ENCODE assay signal across 14 mouse cellular contexts in the genomic region with DNA sequence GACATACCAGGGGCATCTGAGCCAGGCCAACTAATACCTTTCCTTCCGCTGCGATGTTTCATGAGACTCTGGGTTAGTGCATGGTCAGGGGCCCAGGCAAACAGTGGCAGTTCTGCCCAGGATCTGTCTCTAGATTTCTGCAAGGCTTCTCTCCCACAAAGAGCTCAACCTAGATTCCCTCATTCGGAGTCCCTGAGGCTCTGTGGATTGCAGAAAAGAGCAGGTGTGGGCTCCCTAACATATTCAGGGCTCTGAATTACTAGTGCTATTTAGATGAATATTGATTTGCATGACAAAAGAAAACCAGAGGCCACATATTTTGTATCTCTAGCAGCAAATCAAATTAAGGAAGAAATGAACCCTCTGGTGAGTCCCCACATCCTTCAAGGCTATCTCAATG. TPM values are rescaled to one million over a fixed set of nuclear protein-coding genes. Genes with fewer than 3 reads are reported as not detected.
DNase-seq lines count a peak whose midpoint lies in the region; ATAC-seq lines count a peak whose summit lies in the region.
"Had no signal": no experiment of that assay in that cellular context is flagged by ENCODE, and none has a peak within 500 bp of the region (broad histone marks: within the 10 kb centered on the region; RNA-seq: fewer than 3 reads in every experiment).

No protein-coding gene starts in this region.

- H3K4me3 ChIP-seq in neural tube, embryonic 11.5 days (ENCODE audit: low read depth, low read length), result no peak overlapping the region
- no peak overlapping the region for H3K4me3 ChIP-seq in neural tube, embryonic 15.5 days (replicated peaks)
- H3K4me3 ChIP-seq in forebrain, embryonic 12.5 days (replicated peaks), result no peak overlapping the region
- H3K4me3 ChIP-seq in hindbrain, embryonic 15.5 days, result no peak overlapping the region
- H3K4me3 ChIP-seq in neural tube, embryonic 13.5 days, result no peak overlapping the region

- no peak overlapping the region for H3K9ac ChIP-seq in neural tube, embryonic 11.5 days (ENCODE audit: low read length)
- H3K9ac ChIP-seq in neural tube, embryonic 15.5 days (replicated peaks), result no peak overlapping the region
- H3K9ac ChIP-seq in forebrain, embryonic 12.5 days, result peak overlapping the region; percentile 25; the same call in 1 of the 2 replicates
- no peak overlapping the region for H3K9ac ChIP-seq in hindbrain, embryonic 15.5 days
- H3K9ac ChIP-seq in neural tube, embryonic 13.5 days, result no peak overlapping the region

- DNase-seq in neural tube, embryonic 11.5 days (ENCODE audit: low spot score), result peak; percentile 27
- DNase-seq in cerebellum, postnatal 36 days, result no peak
- no peak for DNase-seq in gastrocnemius, postnatal 25 days
- DNase-seq: cerebellum, adult 11-12 months; heart, postnatal 14 days; lung, adult 18-20 months had no signal

- peaks cover 9% of the 10 kb centered on the region for H3K36me3 ChIP-seq in neural tube, embryonic 11.5 days (ENCODE audit: control insufficient read depth, insufficient read depth, low read length)
- H3K36me3 ChIP-seq in neural tube, embryonic 15.5 days, result peaks cover 16% of the 10 kb centered on the region
- H3K36me3 ChIP-seq in forebrain, embryonic 12.5 days (replicated peaks), result peaks cover 28% of the 10 kb centered on the region
- H3K36me3 ChIP-seq in hindbrain, embryonic 15.5 days, result peaks cover 12% of the 10 kb centered on the region
- peaks cover 23% of the 10 kb centered on the region for H3K36me3 ChIP-seq in neural tube, embryonic 13.5 days

- H3K4me1 ChIP-seq in neural tube, embryonic 11.5 days (ENCODE audit: control insufficient read depth, insufficient read depth, low read length), result peaks cover 30% of the 10 kb centered on the region
- H3K4me1 ChIP-seq in neural tube, embryonic 15.5 days, result peaks cover 33% of the 10 kb centered on the region
- H3K4me1 ChIP-seq in forebrain, embryonic 12.5 days, result peaks cover 57% of the 10 kb centered on the region
- peaks cover 28% of the 10 kb centered on the region for H3K4me1 ChIP-seq in hindbrain, embryonic 15.5 days (replicated peaks)
- H3K4me1 ChIP-seq in neural tube, embryonic 13.5 days (replicated peaks), result peaks cover 51% of the 10 kb centered on the region

- H3K4me2 ChIP-seq in neural tube, embryonic 11.5 days (ENCODE audit: low read depth), result no peak overlapping the region
- no peak overlapping the region for H3K4me2 ChIP-seq in neural tube, embryonic 15.5 days
- peak overlapping the region; percentile 35 for H3K4me2 ChIP-seq in forebrain, embryonic 12.5 days
- H3K4me2 ChIP-seq in hindbrain, embryonic 15.5 days, result no peak overlapping the region
- H3K4me2 ChIP-seq in neural tube, embryonic 13.5 days, result no peak overlapping the region

- WGBS in neural tube, embryonic 11.5 days, result 72% methylated on average over 3 of the region's 3 CpGs
- whole genome bisulfite sequencing in neural tube, embryonic 15.5 days, result 50% methylated on average over 3 of the region's 3 CpGs
- 30% methylated on average over 3 of the region's 3 CpGs for WGBS in forebrain, embryonic 12.5 days
- 49% methylated on average over 3 of the region's 3 CpGs for WGBS in hindbrain, embryonic 15.5 days
- WGBS in neural tube, embryonic 13.5 days, result 55% methylated on average over 3 of the region's 3 CpGs

- no peaks in the 10 kb centered on the region for H3K9me3 ChIP-seq in neural tube, embryonic 11.5 days (ENCODE audit: control insufficient read depth, low read length)
- H3K9me3 ChIP-seq in neural tube, embryonic 15.5 days (replicated peaks), result no peaks in the 10 kb centered on the region
- no peaks in the 10 kb centered on the region for H3K9me3 ChIP-seq in forebrain, embryonic 12.5 days
- no peaks in the 10 kb centered on the region for H3K9me3 ChIP-seq in hindbrain, embryonic 15.5 days
- H3K9me3 ChIP-seq in neural tube, embryonic 13.5 days, result no peaks in the 10 kb centered on the region

- peak; percentile 28; the same call in 1 of the 2 replicates for ATAC-seq in neural tube, embryonic 11.5 days (ENCODE audit: insufficient read depth, low FRiP score, low TSS enrichment)
- no peak for ATAC-seq in neural tube, embryonic 15.5 days (ENCODE audit: low FRiP score)
- peak; percentile 44; the same call in 1 of the 2 replicates for ATAC-seq in forebrain, embryonic 12.5 days (ENCODE audit: low FRiP score)
- no peak for ATAC-seq in hindbrain, embryonic 15.5 days (ENCODE audit: low FRiP score, low read depth)
- 0 out of 2 replicates have a peak, but pooled peaks have one; percentile 24 for ATAC-seq in neural tube, embryonic 13.5 days (ENCODE audit: low read depth)
- ATAC-seq: CD4-positive, CD25-positive, alpha-beta regulatory T cell, adult 4 months; intestine, embryonic 16.5 days had no signal

- H3K27ac ChIP-seq in neural tube, embryonic 11.5 days (ENCODE audit: low read depth, low read length), result peak overlapping the region; percentile 63
- H3K27ac ChIP-seq in neural tube, embryonic 15.5 days (replicated peaks), result no peak overlapping the region
- H3K27ac ChIP-seq in forebrain, embryonic 12.5 days, result peak overlapping the region; percentile 80
- H3K27ac ChIP-seq in hindbrain, embryonic 15.5 days (replicated peaks), result 0 out of 2 replicates have a peak overlapping the region, but pooled peaks have one; percentile 10
- peak overlapping the region; percentile 56 for H3K27ac ChIP-seq in neural tube, embryonic 13.5 days (replicated peaks)
- H3K27ac ChIP-seq: kidney, postnatal 0 days; macrophage had no signal

- no peaks in the 10 kb centered on the region for H3K27me3 ChIP-seq in neural tube, embryonic 11.5 days (ENCODE audit: control insufficient read depth, insufficient read depth, low read length)
- H3K27me3 ChIP-seq in neural tube, embryonic 15.5 days (replicated peaks), result no peaks in the 10 kb centered on the region
- no peaks in the 10 kb centered on the region for H3K27me3 ChIP-seq in forebrain, embryonic 12.5 days
- no peaks in the 10 kb centered on the region for H3K27me3 ChIP-seq in hindbrain, embryonic 15.5 days
- no peaks in the 10 kb centered on the region for H3K27me3 ChIP-seq in neural tube, embryonic 13.5 days

RNA-seq across cellular contexts. Expression of a gene that starts 18.3 kb away (rescaled TPM):
- polyA plus RNA-seq in neural tube, embryonic 11.5 days (2014; fragmentation: Nextera tagmentation; extraction: Ambion mirVana), result 6.3 and 6.9 TPM in 2 replicates
- polyA plus RNA-seq in neural tube, embryonic 15.5 days (2015; fragmentation: Nextera tagmentation; extraction: Ambion mirVana), result 5.2 and 5.7 TPM in 2 replicates
- polyA plus RNA-seq in forebrain, embryonic 12.5 days (2016; fragmentation: Nextera tagmentation; extraction: Ambion mirVana), result 5.0 and 6.5 TPM in 2 replicates
- 6.0 and 6.3 TPM in 2 replicates for polyA plus RNA-seq in hindbrain, embryonic 15.5 days (2015; fragmentation: Nextera tagmentation; extraction: Ambion mirVana)
- polyA plus RNA-seq in neural tube, embryonic 13.5 days (2015; fragmentation: Nextera tagmentation; extraction: Ambion mirVana), result 5.6 and 6.6 TPM in 2 replicates
- total RNA-seq in gastrocnemius, postnatal 25 days (2021), result 10 to 100 TPM in 1 of 2 experiments, 1 to 10 TPM in 1; 7.7 to 12.7 TPM

Comparison
In these comparisons a context has a peak if more than half of its experiments do, and no peak if none do; other contexts are left out.
1. ATAC-seq: peak in neural tube, embryonic 11.5 days (single experiment), forebrain, embryonic 12.5 days (single experiment) and neural tube, embryonic 13.5 days (single experiment); none in neural tube, embryonic 15.5 days (single experiment) and hindbrain, embryonic 15.5 days (single experiment).